Mouse (Mus musculus): ENCODE results near the gene Spsb2.

Spsb2 gene

DNA sequence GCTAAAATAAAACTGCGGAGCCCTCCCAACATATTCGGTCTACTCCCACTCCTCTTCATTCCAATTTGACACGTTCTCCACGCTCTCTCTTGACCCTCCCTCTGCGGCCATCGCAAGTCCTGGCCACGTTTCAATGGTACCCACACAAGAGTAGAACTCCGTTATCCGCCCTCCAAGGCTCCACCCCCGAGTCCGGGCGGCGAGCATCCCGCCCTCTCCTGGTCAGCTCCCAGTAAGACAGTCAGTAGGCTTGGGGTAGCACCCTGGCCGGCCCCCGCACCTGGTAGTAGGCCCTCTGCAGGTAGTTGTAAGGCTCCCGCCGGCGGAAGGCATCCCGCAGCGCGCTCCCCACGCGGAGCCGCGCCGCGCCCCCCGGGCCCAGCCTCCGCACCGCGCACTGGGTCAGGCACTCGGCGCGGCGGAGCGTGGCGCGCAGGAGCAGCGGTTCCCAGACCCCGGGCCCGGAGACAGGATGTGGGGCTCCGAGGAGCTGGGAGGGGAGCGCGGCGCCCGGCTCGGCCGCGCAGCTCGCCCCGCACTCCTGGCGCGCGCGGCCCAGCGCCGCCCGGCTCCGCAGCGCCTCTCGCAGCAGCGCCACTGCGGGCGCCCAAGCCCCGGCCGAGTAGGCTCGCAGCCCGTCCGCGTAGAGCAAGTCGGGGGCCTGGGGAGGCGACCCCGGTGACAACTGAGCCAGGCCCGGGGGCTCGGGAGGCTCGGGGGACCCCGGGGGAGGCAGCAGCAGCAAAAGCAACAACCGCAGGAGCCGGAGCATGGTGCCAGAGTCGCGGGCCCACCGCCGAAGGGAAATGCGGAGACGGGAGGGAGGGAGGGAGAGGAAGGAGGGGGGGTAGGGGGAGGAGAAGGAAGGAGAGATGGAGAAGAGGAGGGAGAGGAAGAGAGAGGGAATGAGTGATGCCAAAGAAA is 48.7 kb downstream of the Spsb2 start, which contains the start of gene P3h3:
Gene P3h3 (minus strand): TSS at position 837 of the 924 bp plus-strand sequence.
- DNase-seq (ENCODE audit: low read depth, low spot score) = peak; percentile 64

DNA sequence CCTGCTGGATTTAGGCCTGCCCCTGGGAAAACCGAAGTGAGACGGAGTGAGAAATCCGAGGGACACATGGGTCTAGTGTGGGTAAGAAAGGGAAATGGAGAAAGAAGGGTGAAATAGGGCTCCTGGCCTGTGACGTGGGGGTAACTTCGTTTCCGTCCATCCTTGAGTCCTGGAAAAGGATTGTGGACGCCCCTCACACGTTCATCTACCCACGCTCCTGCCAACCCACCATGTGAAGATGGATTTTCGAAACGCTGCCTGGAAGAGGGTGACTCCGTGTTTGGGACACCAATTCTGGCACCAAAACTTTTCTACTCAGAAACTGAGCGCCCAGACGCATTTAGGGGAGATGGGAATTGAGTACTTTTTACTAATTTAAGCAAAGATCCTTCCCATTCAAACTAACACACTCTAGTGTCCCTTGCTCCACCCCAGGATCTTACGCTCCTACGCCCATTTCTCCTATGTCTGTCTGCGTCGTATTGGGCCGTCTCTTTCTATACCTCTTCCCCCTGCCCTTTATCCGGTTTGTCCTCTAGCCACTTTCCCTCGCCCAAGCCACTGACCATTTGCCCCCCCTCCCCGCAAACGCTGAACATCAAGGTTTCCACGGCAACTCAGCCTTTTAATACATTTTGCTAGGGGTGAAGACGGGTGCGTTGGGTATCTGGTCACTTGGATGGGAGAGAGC is 49.5 kb downstream of the Spsb2 start:
- DNase-seq (ENCODE audit: low read depth, low spot score) = no peak

DNA sequence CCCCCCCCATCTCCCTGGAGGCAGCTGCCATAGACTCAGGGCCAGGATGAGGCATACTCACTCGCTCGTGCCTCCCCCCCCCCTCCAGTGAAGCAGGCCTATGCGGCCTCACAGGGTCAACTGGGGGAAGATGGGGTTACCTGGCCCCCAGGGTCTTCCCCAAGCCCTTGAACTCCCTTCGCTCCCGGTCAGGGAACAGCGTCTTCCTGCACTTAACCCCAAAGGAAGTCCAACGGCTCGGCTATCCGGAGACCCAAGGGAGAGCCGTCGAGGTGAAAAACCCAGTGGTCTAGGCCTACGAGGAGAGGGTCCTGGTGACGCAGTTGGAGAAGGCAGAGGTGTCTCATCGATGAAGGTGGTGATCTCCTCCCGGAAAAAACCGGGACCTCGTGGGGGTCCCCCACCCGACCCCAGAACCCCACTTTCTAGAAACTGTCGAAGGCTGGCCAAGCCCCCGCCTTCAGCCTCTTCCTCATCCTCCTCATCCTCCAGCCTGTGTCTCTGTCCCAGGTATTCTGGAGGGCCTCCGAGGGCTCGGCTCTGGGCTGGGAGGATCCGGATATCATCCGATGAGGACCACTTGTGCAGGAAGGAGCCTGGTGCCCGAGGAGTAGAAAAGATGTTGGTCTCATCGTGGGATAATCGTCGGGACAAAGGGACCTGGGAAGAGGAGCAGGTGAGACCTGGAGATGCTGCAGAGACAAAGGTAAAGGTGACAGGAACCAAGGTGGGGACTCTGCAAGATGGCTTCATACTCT is 50.3 kb downstream of the Spsb2 start:
- no peak for DNase-seq (ENCODE audit: low read depth, low spot score)

DNA sequence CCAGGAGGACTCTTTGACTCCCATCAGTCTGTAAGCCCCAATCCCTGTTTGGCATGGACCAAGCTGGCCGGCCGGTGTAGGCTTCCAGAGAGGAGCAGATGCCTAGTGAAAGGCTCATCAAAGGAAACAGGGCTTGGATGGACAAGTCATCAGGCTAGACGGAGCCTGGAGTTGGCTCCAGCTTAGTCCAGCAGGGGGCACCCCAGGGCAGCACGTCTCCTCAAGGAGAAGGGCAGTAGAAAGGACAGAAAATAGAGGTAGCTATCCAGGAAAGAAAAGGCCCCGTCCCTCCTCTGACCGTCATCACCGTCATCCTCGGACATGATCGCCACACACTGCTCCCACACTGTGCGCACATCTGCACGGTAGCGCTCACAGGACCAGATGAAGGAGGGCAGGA is 51.3 kb downstream of the Spsb2 start:
- peak; percentile 64 for DNase-seq (ENCODE audit: low read depth, low spot score)

Measured in telencephalon, adult 2 months (tissue).